Mouse (Mus musculus): Measurements from ENCODE around the gene Kazald1. TPM values are rescaled to one million over a fixed set of nuclear protein-coding genes. Genes with fewer than 3 reads are reported as not detected.
A peak's percentile ranks its signal among the peaks of the same experiment; 100 is the strongest.

The Kazald1 gene
- total RNA-seq, 2 experiments from 2014 or later = 11.4 to 19.2 TPM

- DNase-seq = peak; percentile 76
These were observed 1.8 kb downstream of the Kazald1 start for GRCm38 (mm10) chr19:45076586-45077510.

- no peak for DNase-seq
These were observed 3.0 kb downstream of the Kazald1 start for GRCm38 (mm10) chr19:45077742-45078645.

GRCm38 (mm10) chr19:45078971-45079764, 4.1 kb downstream of the Kazald1 start:
- DNase-seq = no peak

GRCm38 (mm10) chr19:45079769-45080515, 4.9 kb downstream of the Kazald1 start:
- DNase-seq = peak; percentile 61

GRCm38 (mm10) chr19:45080711-45081110, 5.7 kb downstream of the Kazald1 start:
- no peak for DNase-seq

GRCm38 (mm10) chr19:45081279-45081678, 6.2 kb downstream of the Kazald1 start:
- DNase-seq = peak; percentile 77

GRCm38 (mm10) chr19:45081841-45082550, 7.0 kb downstream of the Kazald1 start:
- peak; percentile 61 for DNase-seq

- peak; percentile 57 for DNase-seq
These were observed 22.8 kb downstream of the Kazald1 start for GRCm38 (mm10) chr19:45097868-45098267.

GRCm38 (mm10) chr19:45100486-45101270, 25.6 kb downstream of the Kazald1 start:
- DNase-seq = no peak

- DNase-seq = no peak
These were observed 30.6 kb downstream of the Kazald1 start for GRCm38 (mm10) chr19:45105591-45105990.

- DNase-seq = no peak
These were observed 31.6 kb downstream of the Kazald1 start for GRCm38 (mm10) chr19:45106689-45107088.

- no peak for DNase-seq
These were observed 35.6 kb downstream of the Kazald1 start for GRCm38 (mm10) chr19:45110681-45111080.

GRCm38 (mm10) chr19:45112444-45112843, 37.4 kb downstream of the Kazald1 start:
- DNase-seq = no peak

- DNase-seq = no peak
These were observed 38.9 kb downstream of the Kazald1 start for GRCm38 (mm10) chr19:45113791-45114460.

GRCm38 (mm10) chr19:45114772-45115171, 39.7 kb downstream of the Kazald1 start:
- DNase-seq = no peak

- peak; percentile 43 for DNase-seq
These were observed 41.8 kb downstream of the Kazald1 start for GRCm38 (mm10) chr19:45116798-45117197.
